Mouse (Mus musculus) left cerebral cortex, postnatal 36 days (tissue): ENCODE results near the gene Ogfr. TPM values are rescaled to one million over a fixed set of nuclear protein-coding genes. Genes with fewer than 3 reads are reported as not detected.

ENCODE experiments used
- DNase-seq, 2 experiments: peaks; one replicate each; pipeline ENCODE4 v3.0.0; 2021 to 2022; ENCODE audit warnings: low spot score in 2 of 2, mixed read lengths in 1 of 2
- intact Hi-C: fragments of 180-260 bp; cut with DNase I; formaldehyde crosslinking; loops from one replicate; pipeline ENCODE4 v1.15.1; 2025
- total RNA-seq, 2 experiments: library from RNA; stranded (reverse); gene quantifications; 2 replicates each; pipeline ENCODE4 v1.2.3; 2021

The Ogfr gene
- total RNA-seq, 2 experiments from 2014 or later: 36.7 to 38.0 TPM

DNA sequence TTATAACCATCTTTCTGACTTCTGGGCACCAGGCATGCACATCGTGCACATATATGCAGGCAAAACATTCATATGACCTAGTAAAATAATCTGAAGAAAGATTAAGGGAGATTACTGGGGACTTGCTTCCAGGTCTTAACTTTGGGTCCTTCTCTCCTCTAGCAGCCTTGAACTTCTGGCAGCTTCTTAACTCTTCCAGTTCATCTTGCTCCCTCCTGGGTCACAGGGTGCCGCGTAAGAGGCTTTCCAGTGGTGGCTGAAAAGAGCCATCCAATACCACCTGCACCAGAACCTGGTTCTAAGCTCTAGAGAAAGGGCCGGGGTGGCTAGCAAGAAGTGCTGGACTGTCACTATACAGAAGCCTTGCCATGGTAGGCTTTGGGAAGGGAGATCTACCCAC lies 8.4 kb downstream of the Ogfr start, which contains the start of gene Col9a3:
Gene Col9a3 (plus strand): TSS at position 301 of the 400 bp plus-strand sequence.
- DNase-seq: no peak
- intact Hi-C loops: no loop called here

DNA sequence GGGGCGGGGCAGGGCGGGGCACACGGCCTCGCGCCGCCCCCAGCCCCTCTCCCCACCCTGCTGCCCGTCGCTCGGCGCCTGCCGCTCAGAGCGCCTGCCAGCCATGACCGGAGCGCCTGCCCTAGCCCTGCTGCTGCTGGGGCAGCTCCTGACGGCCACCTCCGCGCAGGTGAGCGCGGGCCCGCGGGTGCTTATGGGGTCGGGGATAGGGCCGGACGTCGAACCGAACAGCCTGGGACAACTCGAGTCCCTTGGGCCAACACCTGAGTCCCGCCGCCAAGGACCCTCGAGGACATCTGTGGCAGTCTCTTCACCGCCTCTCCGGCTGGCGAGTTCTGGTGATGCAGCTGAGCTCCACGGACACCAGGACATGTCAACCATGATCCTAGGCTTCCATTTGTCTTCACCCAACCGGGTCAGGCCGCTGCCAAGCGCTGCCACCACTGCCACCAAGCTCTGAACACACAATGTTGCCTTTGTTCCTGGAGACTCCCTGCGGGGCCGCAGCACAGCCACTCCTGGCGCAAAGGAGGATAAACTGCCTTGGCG lies 9.2 kb downstream of the Ogfr start:
- intact Hi-C loops: no loop called here
- DNase-seq: no peak

DNA sequence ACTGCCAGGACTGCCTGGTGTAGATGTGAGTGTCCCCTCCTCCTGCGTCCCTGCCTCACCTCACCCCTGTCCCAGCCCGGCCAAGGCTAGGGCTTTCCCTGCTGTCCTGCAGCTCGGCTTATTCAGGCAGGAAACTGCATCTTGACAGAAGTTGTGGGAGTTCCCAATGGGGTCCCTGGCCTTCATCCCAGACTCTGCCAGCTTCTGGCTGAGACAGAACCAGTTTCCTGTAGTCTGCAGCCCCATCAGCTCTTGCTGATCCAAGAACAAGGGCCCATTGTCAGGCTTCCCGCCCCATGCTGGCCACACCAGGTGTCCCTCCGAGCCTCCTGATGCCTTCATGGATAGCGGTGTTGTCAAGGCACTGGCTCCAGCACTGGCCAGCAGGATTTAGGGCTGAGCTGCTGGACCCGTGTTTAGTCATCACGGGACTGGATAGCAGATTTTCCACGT lies 11.6 kb downstream of the Ogfr start:
- DNase-seq: no peak
- intact Hi-C loops: no loop called here

DNA sequence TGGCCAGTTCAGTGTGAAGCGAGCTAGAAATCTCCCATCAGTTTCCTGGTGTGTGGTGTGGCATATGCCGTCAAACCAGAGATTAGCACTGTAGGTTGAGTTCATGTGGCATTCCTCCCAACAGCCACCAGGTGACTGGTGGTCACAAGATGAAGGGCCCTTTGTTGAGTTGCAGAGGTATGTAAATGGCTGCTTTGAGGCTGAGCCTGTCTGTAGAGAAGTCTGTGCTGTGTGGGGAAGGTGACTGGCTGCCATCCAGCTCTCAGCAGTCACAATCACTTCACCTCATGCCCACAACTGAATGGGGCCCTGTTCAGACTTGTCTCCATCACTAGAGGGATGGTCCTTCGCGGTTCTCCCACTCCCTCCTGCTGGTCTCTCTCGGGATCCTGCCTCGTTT lies 15.7 kb downstream of the Ogfr start:
- no peak for DNase-seq
- intact Hi-C loops: no loop called here

DNA sequence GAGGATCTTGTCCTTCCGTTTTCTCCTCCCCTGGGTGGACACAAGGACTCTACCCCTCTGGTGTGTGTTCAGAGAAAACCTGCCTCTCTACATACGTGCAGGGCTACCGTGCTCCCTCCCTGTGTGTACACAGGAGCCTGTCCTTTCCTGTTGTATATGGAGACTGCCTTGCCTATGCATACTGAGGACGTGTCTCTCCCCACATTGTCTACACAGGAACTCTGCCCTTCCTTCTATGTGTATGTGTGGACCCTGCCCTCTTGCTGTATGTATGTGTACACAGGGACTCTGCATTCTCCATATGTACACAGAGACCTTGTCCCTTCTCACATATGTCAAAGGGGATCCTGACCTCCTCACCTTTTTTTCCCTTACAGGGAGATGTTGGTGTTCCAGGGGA lies 21.2 kb downstream of the Ogfr start:
- intact Hi-C loops: no loop called here
- no peak for DNase-seq

DNA sequence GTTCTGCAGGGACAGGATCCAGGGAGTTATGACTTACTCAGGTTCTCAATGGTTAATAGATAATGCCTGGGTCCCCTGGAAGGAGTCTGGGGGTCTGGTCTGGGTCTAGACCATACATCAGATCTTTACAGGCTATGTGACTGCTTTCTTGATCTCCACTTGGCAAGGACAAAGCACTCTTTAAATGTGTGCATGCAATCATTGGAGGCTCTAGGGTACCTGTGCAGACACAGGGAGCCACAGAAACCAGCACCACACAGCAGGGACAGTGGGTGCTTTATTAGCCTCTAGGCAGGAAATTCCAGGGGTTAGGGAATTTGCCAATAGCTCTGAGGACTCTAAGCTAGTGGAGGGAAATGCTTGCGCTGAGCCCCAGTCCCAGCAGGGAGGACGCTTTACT lies 22.8 kb downstream of the Ogfr start:
- no peak for DNase-seq
- intact Hi-C loops: no loop called here

DNA sequence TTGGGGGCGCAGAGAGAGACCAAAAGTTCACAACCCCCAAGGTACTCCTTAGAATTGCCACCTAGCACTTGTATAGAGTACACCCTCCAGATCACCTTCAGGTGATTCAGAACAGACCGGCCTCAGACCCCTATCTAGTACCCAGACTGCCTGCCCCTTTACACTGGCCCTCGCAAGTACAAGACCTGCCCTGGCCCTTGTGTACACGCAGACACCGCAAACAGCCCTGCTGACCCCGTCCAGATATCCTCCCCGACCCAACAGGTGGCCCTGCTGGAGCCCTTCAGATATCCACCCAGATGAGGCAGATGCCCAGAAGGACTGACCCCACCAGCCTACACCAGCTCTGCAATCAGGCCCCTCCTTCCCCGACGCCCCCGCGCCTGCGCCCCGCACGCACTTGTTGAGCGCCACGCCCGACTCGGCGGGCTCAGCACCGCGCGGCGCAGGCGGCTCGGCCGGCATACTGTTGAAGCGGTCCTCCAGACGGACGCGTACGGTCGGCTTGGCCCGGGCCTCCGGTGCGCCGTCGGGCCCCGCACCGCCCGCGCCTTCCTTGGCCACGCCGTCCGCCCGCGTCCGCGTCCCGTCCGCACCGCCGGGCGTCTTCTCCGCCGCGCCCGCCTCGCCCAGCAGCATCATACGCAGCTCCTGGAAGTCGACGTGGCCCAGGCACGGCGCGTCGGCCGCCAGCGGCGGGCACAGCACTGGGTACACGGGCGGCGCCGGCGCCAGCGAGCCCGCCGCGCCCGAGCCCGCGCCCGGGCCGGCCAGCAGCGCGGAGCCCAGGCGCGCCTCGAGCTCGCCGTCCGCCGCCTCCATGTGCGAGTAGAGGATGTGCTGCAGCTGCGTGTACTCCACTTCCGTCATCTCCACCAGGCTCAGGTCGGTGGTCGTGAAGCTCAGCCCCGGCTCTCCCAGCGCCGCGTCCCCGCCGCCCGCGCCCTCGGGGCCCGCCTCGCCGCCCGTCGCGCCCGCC lies 52.8 kb downstream of the Ogfr start:
- no peak for DNase-seq
- intact Hi-C loops: no loop called here

DNA sequence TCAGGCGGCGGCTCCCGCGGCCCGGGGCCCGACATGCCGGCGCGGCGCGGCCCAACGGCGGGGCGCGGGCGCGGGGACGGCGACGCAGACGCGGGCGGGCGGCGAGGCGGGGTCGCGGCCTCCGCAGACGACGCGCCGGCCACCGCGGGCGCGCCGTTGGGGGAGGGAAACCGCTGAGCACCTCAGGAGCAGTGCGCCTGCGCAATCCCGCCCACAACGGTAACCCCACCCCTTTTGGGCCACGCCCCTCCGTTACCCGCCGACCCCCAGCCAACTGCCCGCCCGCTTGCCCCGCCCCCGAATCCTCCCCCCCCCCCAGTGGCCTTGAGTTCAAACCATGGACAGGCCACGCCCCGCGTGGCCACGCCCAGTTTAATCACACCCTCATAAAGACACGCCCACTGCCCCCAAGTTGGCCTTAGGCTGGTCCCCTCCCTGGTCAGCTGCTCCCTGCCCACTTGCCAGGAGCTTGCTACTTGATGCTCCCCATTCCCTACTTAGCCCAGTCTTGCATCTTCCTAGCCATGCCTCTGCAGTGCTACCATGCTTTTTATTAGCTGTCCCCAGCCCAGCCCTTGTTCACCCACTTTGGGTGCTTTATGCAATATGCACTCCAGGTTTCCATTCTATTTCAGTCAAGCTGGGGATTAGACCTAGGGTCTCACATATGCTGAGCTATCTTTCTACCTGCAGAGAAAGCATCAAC lies 53.7 kb downstream of the Ogfr start, which contains the start of gene Tcfl5:
Gene Tcfl5 (minus strand): TSS at position 154 of the 706 bp plus-strand sequence.
- intact Hi-C loops: no loop called here
- no peak for DNase-seq

DNA sequence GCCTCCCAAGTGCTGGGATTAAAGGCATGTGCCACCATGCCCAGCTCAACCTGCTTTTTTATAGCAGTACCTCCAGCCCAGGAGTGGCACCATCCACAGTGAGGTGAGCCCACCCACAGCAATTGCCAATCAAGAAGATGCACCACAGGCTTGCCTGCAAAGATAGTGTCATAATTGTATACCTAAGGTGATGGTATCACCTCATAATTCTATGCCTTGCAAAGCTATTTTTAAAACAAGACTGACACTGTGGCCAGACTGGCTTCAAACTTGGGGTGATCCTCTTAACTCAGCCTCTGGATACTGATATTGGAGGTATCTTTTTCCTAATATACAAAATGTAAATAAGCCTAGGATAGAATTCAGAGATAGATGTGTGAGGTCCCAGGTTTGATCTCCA lies 54.6 kb downstream of the Ogfr start:
- DNase-seq: no peak
- intact Hi-C loops: no loop called here

Other genes with a start within 250 kb of the Ogfr start
- gene Slco4a1, start 133.0 kb upstream of the Ogfr start, total RNA-seq: 1 to 10 TPM; 1.4 to 1.8 TPM
- gene Ntsr1, start 89.3 kb upstream of the Ogfr start, total RNA-seq: 1 to 10 TPM; 6.9 to 7.4 TPM
- gene Mrgbp, start 7.9 kb upstream of the Ogfr start, total RNA-seq: 10 to 100 TPM; 15.3 to 17.7 TPM
- 1 to 10 TPM; 8.2 to 9.2 TPM for gene Col9a3, start 8.5 kb downstream of the Ogfr start, total RNA-seq
- 1 to 10 TPM in 1 of 2 experiments, under 1 TPM in 1; 0.81 to 1.0 TPM for gene Tcfl5, start 53.5 kb downstream of the Ogfr start, total RNA-seq
- gene Dido1, start 120.8 kb downstream of the Ogfr start, total RNA-seq: 10 to 100 TPM; 51.2 to 62.8 TPM
- gene Gid8, start 120.9 kb downstream of the Ogfr start, total RNA-seq: 10 to 100 TPM; 63.1 to 63.3 TPM
- gene Slc17a9, start 136.0 kb downstream of the Ogfr start, total RNA-seq: under 1 TPM; 0.27 to 0.39 TPM
- gene Bhlhe23, start 187.7 kb downstream of the Ogfr start, total RNA-seq: under 1 TPM in 1 of 2 experiments, not detected in 1; 0.17 TPM